Mouse (Mus musculus) B cell, adult 2 months (primary cell): ENCODE measurements at regions not wholly inside any gene's neighbourhood (a gene's known extent, or its start where the extent isn't known, plus 50 kb on each side); places are given as distances from the start of the nearest gene placed in this dataset.
"Not testable (repeated sequence)": the region's sequence is repeated elsewhere in the genome, so short reads cannot be mapped to it uniquely, and the experiment has no call there.

Experiments used
- DNase-seq, 2 experiments: peaks; one replicate each; pipeline ENCODE4 v3.0.0; 2022

GRCm38 (mm10) chr13:31050160-31050788 lies 76.3 kb downstream of the Gm5447 start:
- no peak for DNase-seq

GRCm38 (mm10) chr13:31051586-31051985 lies 77.6 kb downstream of the Gm5447 start:
- not testable (repeated sequence) for DNase-seq

- DNase-seq = no peak
Observed at GRCm38 (mm10) chr13:31054356-31054755, 80.4 kb downstream of the Gm5447 start.

- no peak for DNase-seq
Observed at GRCm38 (mm10) chr13:31055376-31056083, 81.5 kb downstream of the Gm5447 start.

- DNase-seq = no peak
Observed at GRCm38 (mm10) chr13:31056154-31056871, 82.3 kb downstream of the Gm5447 start.

GRCm38 (mm10) chr13:31060916-31061431 lies 87.0 kb downstream of the Gm5447 start:
- no peak for DNase-seq

GRCm38 (mm10) chr13:31068343-31068742 lies 94.3 kb downstream of the Gm5447 start:
- no peak for DNase-seq

- DNase-seq = no peak
Observed at GRCm38 (mm10) chr13:31076541-31076940, 102.5 kb downstream of the Gm5447 start.

GRCm38 (mm10) chr13:31078751-31079150 lies 104.7 kb downstream of the Gm5447 start:
- no peak for DNase-seq

GRCm38 (mm10) chr13:31080215-31080614 lies 106.2 kb downstream of the Gm5447 start:
- DNase-seq = no peak

- peak; percentile 69 to 74 for DNase-seq
Observed at GRCm38 (mm10) chr13:31082448-31083140, 108.6 kb downstream of the Gm5447 start.

GRCm38 (mm10) chr13:31101051-31101450 lies 127.0 kb downstream of the Gm5447 start:
- DNase-seq = no peak

GRCm38 (mm10) chr13:31107434-31107833 lies 133.4 kb downstream of the Gm5447 start:
- no peak for DNase-seq

- no peak for DNase-seq
Observed at GRCm38 (mm10) chr13:31109231-31109630, 135.2 kb downstream of the Gm5447 start.

GRCm38 (mm10) chr13:31122689-31123088 lies 148.7 kb downstream of the Gm5447 start:
- DNase-seq = no peak

- DNase-seq = no peak
Observed at GRCm38 (mm10) chr13:31124547-31125216, 150.7 kb downstream of the Gm5447 start.

GRCm38 (mm10) chr13:31132501-31132900 lies 158.5 kb downstream of the Gm5447 start:
- DNase-seq = peak in 1 of 2 experiments; percentile 1

- DNase-seq = no peak
Observed at GRCm38 (mm10) chr13:31139686-31140085, 165.7 kb downstream of the Gm5447 start.

- DNase-seq = no peak
Observed at GRCm38 (mm10) chr13:31147323-31147722, 173.3 kb downstream of the Gm5447 start.

GRCm38 (mm10) chr13:31154066-31154465 lies 180.1 kb downstream of the Gm5447 start:
- no peak for DNase-seq

GRCm38 (mm10) chr13:31163878-31164495 lies 190.0 kb downstream of the Gm5447 start:
- no peak for DNase-seq

- DNase-seq = no peak
Observed at GRCm38 (mm10) chr13:31166286-31166685, 192.3 kb downstream of the Gm5447 start.
